In genomic region chr11:80385055-80385454, GRCm38 (mm10) we compare ENCODE assay signal across 9 mouse cellular contexts. TPM values are rescaled to one million over a fixed set of nuclear protein-coding genes. Genes with fewer than 3 reads are reported as not detected.
DNase-seq lines count a peak whose midpoint lies in the region; ATAC-seq and TF ChIP-seq lines count a peak whose summit lies in the region.
"Had no signal": no experiment of that assay in that cellular context is flagged by ENCODE, and none has a peak within 500 bp of the region (broad histone marks: within the 10 kb centered on the region; RNA-seq: fewer than 3 reads in every experiment).

No protein-coding gene starts in this region.

- no peak overlapping the region for H3K27ac ChIP-seq in testis, adult 2 months (ENCODE audit: control insufficient read depth, insufficient read depth, low read depth, low read length)
- H3K27ac ChIP-seq in liver, adult 2 months (replicated peaks; ENCODE audit: insufficient read depth, low read depth, low read length), result no peak overlapping the region
- no peak overlapping the region for H3K27ac ChIP-seq in stomach, postnatal 0 days (replicated peaks)

- H3K4me1 ChIP-seq in testis, adult 2 months (ENCODE audit: control insufficient read depth, insufficient read depth, low read length), result peaks cover 2% of the 10 kb centered on the region
- peaks cover 12% of the 10 kb centered on the region for H3K4me1 ChIP-seq in liver, adult 2 months (ENCODE audit: control insufficient read depth, insufficient read depth, low read length)
- peaks cover 2% of the 10 kb centered on the region; the same call in 1 of the 2 replicates for H3K4me1 ChIP-seq in stomach, postnatal 0 days (replicated peaks; ENCODE audit: control insufficient read depth, insufficient read depth)

- H3K9ac ChIP-seq in liver, adult 2 months (ENCODE audit: low read depth, low read length), result peak overlapping the region; percentile 66; the same call in 1 of the 2 replicates
- H3K9ac ChIP-seq in stomach, postnatal 0 days (ENCODE audit: low read length), result peak overlapping the region; percentile 55

- TF ChIP-seq POLR2A in testis, adult 2 months (IDR thresholded peaks at IDR 0.05; ENCODE audit: control insufficient read depth, low read depth, low read length), result no peak
- no peak for TF ChIP-seq POLR2A in liver, adult 2 months (IDR thresholded peaks at IDR 0.05; ENCODE audit: extremely low read depth, insufficient read depth, low read length)

- H3K27me3 ChIP-seq in testis, adult 2 months (ENCODE audit: control insufficient read depth, insufficient read depth, low read length), result no peaks in the 10 kb centered on the region
- H3K27me3 ChIP-seq in liver, adult 2 months (ENCODE audit: control insufficient read depth, insufficient read depth, low read length), result no peaks in the 10 kb centered on the region
- H3K27me3 ChIP-seq in stomach, postnatal 0 days (ENCODE audit: control insufficient read depth, insufficient read depth, low read length), result no peaks in the 10 kb centered on the region

- peak overlapping the region; percentile 83; the same call in 1 of the 2 replicates for H3K4me3 ChIP-seq in testis, adult 2 months (ENCODE audit: control insufficient read depth, low read depth, low read length)
- peak overlapping the region; percentile 91; the same call in 1 of the 2 replicates for H3K4me3 ChIP-seq in liver, adult 2 months (ENCODE audit: insufficient read depth, low read depth, low read length)
- peak overlapping the region; percentile 97 for H3K4me3 ChIP-seq in stomach, postnatal 0 days (ENCODE audit: low read depth, low read length)

- no peak for TF ChIP-seq CTCF in testis, adult 2 months (IDR thresholded peaks at IDR 0.05; ENCODE audit: control insufficient read depth, insufficient read depth, insufficient replicate concordance, low read depth, low read length)
- TF ChIP-seq CTCF in liver, adult 2 months (IDR thresholded peaks at IDR 0.05; ENCODE audit: low read depth, low read length), result no peak
- TF ChIP-seq CTCF in stomach, postnatal 0 days (IDR thresholded peaks at IDR 0.05; ENCODE audit: low read depth), result no peak

- WGBS in liver, adult 2 months, result 18% methylated on average over 4 of the region's 4 CpGs
- 16% methylated on average over 4 of the region's 4 CpGs for WGBS in stomach, postnatal 0 days

- peak overlapping the region; percentile 67 for H3K4me2 ChIP-seq in stomach, postnatal 0 days (replicated peaks; ENCODE audit: low read depth)

- peaks cover 5% of the 10 kb centered on the region for H3K36me3 ChIP-seq in testis, adult 2 months (ENCODE audit: control insufficient read depth, insufficient read depth, low read length)
- H3K36me3 ChIP-seq in liver, adult 2 months (ENCODE audit: control insufficient read depth, insufficient read depth, low read length), result peaks cover 30% of the 10 kb centered on the region
- H3K36me3 ChIP-seq in stomach, postnatal 0 days (ENCODE audit: control insufficient read depth, insufficient read depth, low read length), result peaks cover 5% of the 10 kb centered on the region; the same call in 1 of the 2 replicates

- ATAC-seq in cerebellum, adult (ENCODE audit: insufficient number of reproducible peaks, low FRiP score, low TSS enrichment), result no peak
- ATAC-seq in stomach, postnatal 0 days (ENCODE audit: low FRiP score, low TSS enrichment), result no peak

- no peaks in the 10 kb centered on the region for H3K9me3 ChIP-seq in stomach, postnatal 0 days (ENCODE audit: control insufficient read depth, low read length)

- TF ChIP-seq EP300 in stomach, postnatal 0 days (optimal IDR thresholded peaks at IDR 0.05), result no peak

- peaks cover 26% of the 10 kb centered on the region for H3K79me2 ChIP-seq in liver, adult 2 months (ENCODE audit: control insufficient read depth, insufficient read depth, low read length)

- DNase-seq in cerebellum, adult 11-12 months, result peak; percentile 20
- DNase-seq in testis, postnatal 10 days (ENCODE audit: low spot score), result no peak
- DNase-seq in liver, adult 2 months (ENCODE audit: extremely low read depth, low read depth, low spot score), result no peak
- DNase-seq in stomach, postnatal 0 days (ENCODE audit: low spot score), result no peak
- no peak for DNase-seq in layer of hippocampus, adult 18-20 months (ENCODE audit: low spot score in 2 of 2)
- DNase-seq in thymus, postnatal 25 days, result no peak
- DNase-seq: cerebellum, adult 8-10 months had no signal

RNA-seq across cellular contexts. Expression of gene Zfp207, which starts 2.0 kb away (rescaled TPM):
- 70.5 and 80.4 TPM in 2 replicates for polyA plus RNA-seq in testis, adult 2 months (2012; rRNA removed)
- total RNA-seq in liver, adult 2 months (2014; rRNA removed), result 69.7 and 70.6 TPM in 2 replicates
- polyA plus RNA-seq in liver, adult 2 months (2012; rRNA removed), result 33.2 and 40.1 TPM in 2 replicates
- 110 and 115 TPM in 2 replicates for polyA plus RNA-seq in stomach, postnatal 0 days (2015; fragmentation: Nextera tagmentation; extraction: Ambion mirVana)
- 100 to 1,000 TPM; 133 to 146 TPM for total RNA-seq in layer of hippocampus, adult 18-20 months (2021)

RNA-seq across cellular contexts. Expression of gene 5730455P16Rik, which starts 7.2 kb away (rescaled TPM):
- 1.7 and 2.1 TPM in 2 replicates for polyA plus RNA-seq in testis, adult 2 months (2012; rRNA removed)
- 10.4 and 11.8 TPM in 2 replicates for total RNA-seq in liver, adult 2 months (2014; rRNA removed)
- polyA plus RNA-seq in liver, adult 2 months (2012; rRNA removed), result 1.8 and 2.1 TPM in 2 replicates
- polyA plus RNA-seq in stomach, postnatal 0 days (2015; fragmentation: Nextera tagmentation; extraction: Ambion mirVana), result 11.0 and 12.0 TPM in 2 replicates
- total RNA-seq in layer of hippocampus, adult 18-20 months (2021), result 10 to 100 TPM; 50.8 to 54.1 TPM

RNA-seq across cellular contexts. Expression of gene Psmd11, which starts 43.4 kb away (rescaled TPM):
- polyA plus RNA-seq in testis, adult 2 months (2012; rRNA removed), result 55.2 and 61.4 TPM in 2 replicates
- total RNA-seq in liver, adult 2 months (2014; rRNA removed), result 106 and 128 TPM in 2 replicates
- polyA plus RNA-seq in liver, adult 2 months (2012; rRNA removed), result 56.1 and 63.2 TPM in 2 replicates
- polyA plus RNA-seq in stomach, postnatal 0 days (2015; fragmentation: Nextera tagmentation; extraction: Ambion mirVana), result 189 and 211 TPM in 2 replicates
- 100 to 1,000 TPM in 1 of 2 experiments, 10 to 100 TPM in 1; 98.8 to 106 TPM for total RNA-seq in layer of hippocampus, adult 18-20 months (2021)
